Mouse (Mus musculus): ENCODE results near the gene Uncx.

- TF ChIP-seq CTCF (IDR thresholded peaks at IDR 0.05; ENCODE audit: low read depth, low read length), result no peak
- no peak for TF ChIP-seq POLR2A (IDR thresholded peaks at IDR 0.05; ENCODE audit: borderline replicate concordance, low read depth, low read length)
Measured at GRCm38 (mm10) chr5:139556116-139556678, 12.9 kb downstream of the Uncx start.
